Mouse (Mus musculus) forebrain, embryonic 13.5 days (tissue): ENCODE results near the gene Rfx3. TPM values are rescaled to one million over a fixed set of nuclear protein-coding genes. Genes with fewer than 3 reads are reported as not detected.

ENCODE experiments used
- ATAC-seq: fragments of 200-750 bp; cut with Nextera tagmentation; 2 replicates; pipeline ENCODE4 v1.8.0; 2017
- H3K27ac ChIP-seq: fragments of 300-500 bp; sonication (generic); 2 replicates; pipeline ENCODE4 v1.5.1; 2015; ENCODE audit warnings: inconsistent platforms, mild to moderate bottlenecking, moderate library complexity
- H3K27me3 ChIP-seq: fragments of 300-500 bp; sonication (generic); 2 replicates; pipeline ENCODE4 v1.6.1; 2015; ENCODE audit warnings: mild to moderate bottlenecking, inconsistent platforms
- H3K36me3 ChIP-seq: fragments of 300-500 bp; sonication (generic); 2 replicates; pipeline ENCODE4 v1.6.1; 2015; ENCODE audit warnings: mild to moderate bottlenecking, inconsistent platforms; ENCODE audit not compliant: poor library complexity, severe bottlenecking
- H3K4me1 ChIP-seq: fragments of 300-500 bp; sonication (generic); 2 replicates; pipeline ENCODE4 v1.6.1; 2015; ENCODE audit warnings: inconsistent platforms
- H3K4me2 ChIP-seq: fragments of 300-500 bp; sonication (generic); 2 replicates; pipeline ENCODE4 v1.6.1; 2015; ENCODE audit warnings: inconsistent platforms, mild to moderate bottlenecking, moderate library complexity
- H3K4me3 ChIP-seq: fragments of 300-500 bp; sonication (generic); 2 replicates; pipeline ENCODE4 v1.5.1; 2015; ENCODE audit warnings: mild to moderate bottlenecking, inconsistent platforms
- H3K9ac ChIP-seq: fragments of 300-500 bp; sonication (generic); 2 replicates; pipeline ENCODE4 v1.6.1; 2015; ENCODE audit warnings: mild to moderate bottlenecking, inconsistent platforms
- H3K9me3 ChIP-seq: fragments of 300-500 bp; sonication (generic); replicated peaks from 2 replicates; pipeline ENCODE4 v1.6.1; 2016; ENCODE audit warnings: inconsistent platforms
- WGBS: fragments of 180-500 bp; shearing (Covaris S2); methylation state at CpG from one replicate; pipeline ENCODE4 v1.1.7; 2015; 5-methylcytosine and 5-hydroxymethylcytosine counted together
- polyA plus RNA-seq: library from polyadenylated mRNA; unstranded; fragments of >200 nt; fragmentation: Nextera tagmentation; extraction: Ambion mirVana; gene quantifications from 2 replicates; pipeline ENCODE4 v1.2.1, GENCODE M21; 2015

The Rfx3 gene
- 33.1 and 40.1 TPM in 2 replicates for polyA plus RNA-seq

GRCm38 (mm10) chr19:28010471-28011395, at the start of gene Rfx3:
Rfx3 (minus strand) TSS chr19:28011166.
- Histone ChIP-seq H3K27me3 (no peaks in the 10 kb centered on the region), H3K27ac (peak within 1 kb of the TSS; percentile 100), H3K4me3 (peak within 1 kb of the TSS; percentile 85), H3K36me3 (no peaks in the 10 kb centered on the region), H3K4me2 (peak within 1 kb of the TSS; percentile 71), H3K4me1 (peaks cover 12% of the 10 kb centered on the region), H3K9me3 (no peaks in the 10 kb centered on the region), H3K9ac (peak within 1 kb of the TSS; percentile 95)
- under 1% methylated on average over 72 of the region's 78 CpGs for WGBS
- peak; percentile 92 for ATAC-seq

- H3K27me3 ChIP-seq, result no peaks in the 10 kb centered on the region
- H3K9me3 ChIP-seq, result no peaks in the 10 kb centered on the region
- H3K9ac ChIP-seq, result no peak overlapping the region
- no peaks in the 10 kb centered on the region for H3K4me1 ChIP-seq
- H3K4me3 ChIP-seq, result no peak overlapping the region
- H3K36me3 ChIP-seq, result no peaks in the 10 kb centered on the region
- WGBS, result 81% methylated on average over 1 of the region's 1 CpGs
- no peak overlapping the region for H3K4me2 ChIP-seq
- H3K27ac ChIP-seq, result no peak overlapping the region
- no peak for ATAC-seq
Observed at GRCm38 (mm10) chr19:28052058-28052457, 41.1 kb upstream of the Rfx3 start.

GRCm38 (mm10) chr19:28051571-28051970, 40.6 kb upstream of the Rfx3 start:
- H3K4me3 ChIP-seq, result no peak overlapping the region
- H3K27ac ChIP-seq, result no peak overlapping the region
- no peaks in the 10 kb centered on the region for H3K4me1 ChIP-seq
- no peaks in the 10 kb centered on the region for H3K27me3 ChIP-seq
- H3K9me3 ChIP-seq, result no peaks in the 10 kb centered on the region
- WGBS, result 84% methylated on average over 5 of the region's 5 CpGs
- H3K4me2 ChIP-seq, result no peak overlapping the region
- H3K36me3 ChIP-seq, result no peaks in the 10 kb centered on the region
- H3K9ac ChIP-seq, result no peak overlapping the region
- no peak for ATAC-seq

DNA sequence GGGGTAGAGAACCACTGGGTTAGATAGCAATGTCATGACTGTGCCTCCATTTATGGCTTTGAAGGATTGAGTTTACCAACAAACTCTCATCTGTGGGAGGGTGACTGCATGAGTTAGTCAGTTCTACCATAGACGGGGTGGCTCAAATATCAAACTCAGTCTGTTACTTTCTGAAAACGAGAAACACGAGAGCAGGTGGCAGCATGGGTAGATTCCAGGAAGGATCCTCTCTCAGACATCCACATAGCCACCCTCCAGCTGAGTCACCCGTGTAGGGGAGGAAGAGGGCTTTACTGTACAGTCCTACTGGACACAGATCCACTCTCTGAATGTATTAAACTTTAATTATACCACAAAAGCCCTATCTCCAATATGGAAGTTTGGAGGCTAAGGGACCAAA, 38.3 kb upstream of the Rfx3 start:
- Histone ChIP-seq H3K36me3 (no peaks in the 10 kb centered on the region), H3K9ac (no peak overlapping the region), H3K27me3 (no peaks in the 10 kb centered on the region), H3K4me1 (no peaks in the 10 kb centered on the region), H3K27ac (no peak overlapping the region), H3K4me3 (no peak overlapping the region), H3K9me3 (no peaks in the 10 kb centered on the region), H3K4me2 (no peak overlapping the region)
- WGBS, result 92% methylated on average over 4 of the region's 4 CpGs
- ATAC-seq, result no peak

DNA sequence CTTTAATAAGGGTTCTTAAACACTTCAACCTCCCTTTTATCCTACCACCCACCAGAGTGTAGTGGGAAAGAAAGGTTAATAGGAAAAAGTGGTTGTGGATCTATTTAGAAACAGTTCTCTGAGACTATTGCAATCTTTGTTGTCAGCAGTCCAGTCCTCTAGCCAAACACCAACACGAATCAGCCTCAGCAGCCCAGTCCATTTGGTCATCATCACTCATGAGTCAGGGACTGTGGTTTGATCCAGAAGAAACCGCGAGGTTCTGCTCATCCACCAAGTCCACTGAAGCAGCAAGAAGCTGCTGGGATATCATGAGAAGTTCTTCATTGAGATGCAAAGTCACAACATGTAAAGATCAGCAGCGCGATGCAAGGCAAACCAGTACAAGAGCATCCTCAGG, 35.8 kb upstream of the Rfx3 start:
- no peak overlapping the region for H3K4me2 ChIP-seq
- H3K27ac ChIP-seq, result no peak overlapping the region
- no peak overlapping the region for H3K9ac ChIP-seq
- WGBS, result 91% methylated on average over 5 of the region's 5 CpGs
- H3K36me3 ChIP-seq, result no peaks in the 10 kb centered on the region
- no peaks in the 10 kb centered on the region for H3K9me3 ChIP-seq
- ATAC-seq, result no peak
- no peaks in the 10 kb centered on the region for H3K4me1 ChIP-seq
- no peaks in the 10 kb centered on the region for H3K27me3 ChIP-seq
- no peak overlapping the region for H3K4me3 ChIP-seq

- no peak for ATAC-seq
- Histone ChIP-seq H3K4me1 (no peaks in the 10 kb centered on the region), H3K9me3 (no peaks in the 10 kb centered on the region), H3K4me3 (no peak overlapping the region), H3K9ac (no peak overlapping the region), H3K4me2 (no peak overlapping the region), H3K27ac (no peak overlapping the region), H3K27me3 (no peaks in the 10 kb centered on the region), H3K36me3 (no peaks in the 10 kb centered on the region)
- 87% methylated on average over 5 of the region's 5 CpGs for WGBS
Observed at GRCm38 (mm10) chr19:28044950-28045349, 34.0 kb upstream of the Rfx3 start.

- H3K27me3 ChIP-seq, result no peaks in the 10 kb centered on the region
- peak overlapping the region; percentile 95 for H3K9ac ChIP-seq
- H3K4me2 ChIP-seq, result peak overlapping the region; percentile 71
- WGBS, result under 1% methylated on average over 52 of the region's 52 CpGs
- peak overlapping the region; percentile 85 for H3K4me3 ChIP-seq
- H3K4me1 ChIP-seq, result peaks cover 12% of the 10 kb centered on the region
- no peaks in the 10 kb centered on the region for H3K36me3 ChIP-seq
- H3K27ac ChIP-seq, result peak overlapping the region; percentile 100
- no peaks in the 10 kb centered on the region for H3K9me3 ChIP-seq
- ATAC-seq, result peak; percentile 62
Observed at GRCm38 (mm10) chr19:28011718-28012499, 943 bp upstream of the Rfx3 start.

GRCm38 (mm10) chr19:28011396-28011717, 391 bp upstream of the Rfx3 start:
- Histone ChIP-seq H3K27ac (peak overlapping the region; percentile 100), H3K36me3 (no peaks in the 10 kb centered on the region), H3K27me3 (no peaks in the 10 kb centered on the region), H3K4me1 (peaks cover 12% of the 10 kb centered on the region), H3K4me3 (peak overlapping the region; percentile 85), H3K9ac (peak overlapping the region; percentile 92), H3K4me2 (peak overlapping the region; percentile 47), H3K9me3 (no peaks in the 10 kb centered on the region)
- ATAC-seq, result peak; percentile 99
- WGBS, result under 1% methylated on average over 21 of the region's 30 CpGs

DNA sequence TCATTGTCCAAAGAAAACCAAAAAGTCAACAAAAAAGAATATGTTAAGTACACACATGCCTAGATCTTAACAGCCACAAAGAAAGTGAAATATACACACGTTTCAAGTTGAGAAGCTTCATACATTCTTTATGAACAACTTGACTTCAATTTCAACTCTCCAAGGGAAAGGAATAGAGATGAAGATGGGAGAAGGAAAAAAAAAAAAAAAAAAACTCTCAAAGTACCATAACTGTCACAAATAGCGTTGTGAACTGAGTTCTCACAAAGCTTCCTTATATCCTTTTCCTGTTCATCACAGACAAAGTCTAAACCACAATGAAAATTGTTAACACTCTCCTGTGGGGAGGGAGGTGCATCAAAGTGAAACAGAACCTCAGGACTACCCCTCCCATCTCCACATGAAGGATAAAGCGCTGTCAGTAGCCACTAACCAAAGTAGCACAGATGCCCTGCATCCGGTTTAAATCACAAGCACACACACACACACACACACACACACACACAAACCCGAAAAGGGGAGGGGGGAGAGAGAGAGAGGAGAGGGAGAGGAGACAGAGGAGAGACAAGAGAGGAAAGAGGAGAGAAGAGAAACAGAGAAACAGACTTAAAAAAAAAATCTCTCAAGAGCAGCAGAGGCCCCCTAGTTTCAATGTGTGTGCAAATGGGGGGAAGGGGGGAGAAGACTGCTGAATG, 1.2 kb downstream of the Rfx3 start:
- peaks cover 11% of the 10 kb centered on the region for H3K4me1 ChIP-seq
- no peaks in the 10 kb centered on the region for H3K27me3 ChIP-seq
- WGBS, result 0% methylated on average over 5 of the region's 5 CpGs
- H3K27ac ChIP-seq, result peak overlapping the region; percentile 100
- H3K9ac ChIP-seq, result peak overlapping the region; percentile 92
- H3K9me3 ChIP-seq, result no peaks in the 10 kb centered on the region
- no peak for ATAC-seq
- H3K4me2 ChIP-seq, result peak overlapping the region; percentile 71
- H3K36me3 ChIP-seq, result no peaks in the 10 kb centered on the region
- H3K4me3 ChIP-seq, result peak overlapping the region; percentile 85

DNA sequence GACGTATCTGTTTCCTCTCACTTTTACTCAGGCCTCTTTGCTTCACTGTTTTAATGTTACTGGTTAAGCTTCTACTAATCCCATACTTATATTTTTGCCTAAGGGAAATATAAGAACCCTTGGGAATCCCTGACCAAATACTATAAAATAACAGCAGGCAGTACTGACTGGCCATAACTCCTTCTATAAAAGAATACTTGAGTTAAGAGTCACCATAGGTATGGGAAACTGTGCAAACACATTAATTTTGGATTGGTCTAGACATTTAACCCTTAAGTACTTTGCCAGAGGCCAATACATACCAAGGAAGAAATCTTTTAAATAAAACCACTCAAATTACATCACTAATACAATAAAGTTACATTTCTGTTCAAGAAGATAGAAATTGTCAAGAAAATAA, 6.8 kb downstream of the Rfx3 start:
- Histone ChIP-seq H3K4me2 (no peak overlapping the region), H3K27ac (no peak overlapping the region), H3K4me3 (no peak overlapping the region), H3K9me3 (no peaks in the 10 kb centered on the region), H3K27me3 (no peaks in the 10 kb centered on the region), H3K4me1 (peaks cover 11% of the 10 kb centered on the region), H3K9ac (no peak overlapping the region), H3K36me3 (no peaks in the 10 kb centered on the region)
- no peak for ATAC-seq
- WGBS, result 46% methylated on average over 1 of the region's 1 CpGs

DNA sequence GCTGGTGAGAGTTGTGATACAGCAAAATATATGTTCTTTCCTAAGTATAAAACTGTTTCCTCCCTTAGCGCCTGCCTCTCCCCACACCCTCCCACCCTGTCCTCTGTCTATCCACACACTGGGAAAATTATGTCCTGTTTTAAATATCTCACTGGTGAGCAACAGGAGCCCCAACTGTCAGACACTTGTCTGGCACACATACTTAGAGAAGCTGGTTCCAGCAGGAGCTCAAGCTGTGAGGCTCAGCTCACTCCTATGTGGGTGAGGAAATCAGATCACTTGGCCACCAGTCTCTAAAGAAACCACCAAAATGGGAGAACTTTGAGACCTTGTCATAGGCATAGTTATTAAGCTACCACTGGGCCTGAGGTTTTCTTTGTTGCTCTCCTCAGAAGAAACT, 7.5 kb downstream of the Rfx3 start:
- no peak overlapping the region for H3K4me2 ChIP-seq

GRCm38 (mm10) chr19:28002708-28003107, 8.3 kb downstream of the Rfx3 start:
- no peak for ATAC-seq
- H3K27ac ChIP-seq, result no peak overlapping the region
- H3K4me1 ChIP-seq, result peaks cover 11% of the 10 kb centered on the region
- H3K36me3 ChIP-seq, result no peaks in the 10 kb centered on the region
- H3K4me2 ChIP-seq, result no peak overlapping the region
- no peak overlapping the region for H3K9ac ChIP-seq
- no peaks in the 10 kb centered on the region for H3K9me3 ChIP-seq
- no peak overlapping the region for H3K4me3 ChIP-seq
- no peaks in the 10 kb centered on the region for H3K27me3 ChIP-seq
- WGBS, result 87% methylated on average over 3 of the region's 3 CpGs

More for the DNA sequence above, 7.5 kb downstream of the Rfx3 start:
- no peak for ATAC-seq
- Histone ChIP-seq H3K9ac (no peak overlapping the region), H3K9me3 (no peaks in the 10 kb centered on the region), H3K27me3 (no peaks in the 10 kb centered on the region), H3K27ac (no peak overlapping the region), H3K4me1 (peaks cover 11% of the 10 kb centered on the region), H3K4me3 (no peak overlapping the region), H3K36me3 (no peaks in the 10 kb centered on the region)
- 87% methylated on average over 1 of the region's 1 CpGs for WGBS
